Mouse (Mus musculus) brain, embryonic 14.5 days (tissue): ENCODE results near the gene Lhb.

ENCODE experiments used
- CTCF ChIP-seq: fragments of 200-500 bp; IDR thresholded peaks from 2 replicates; pipeline ENCODE4 v1.5.1; 2012; ENCODE audit warnings: inconsistent platforms, mild to moderate bottlenecking, moderate library complexity, borderline replicate concordance; ENCODE audit not compliant: insufficient read depth, insufficient read length; ENCODE audit errors: extremely low read depth
- POLR2A ChIP-seq: fragments of 200-500 bp; IDR thresholded peaks from 2 replicates; pipeline ENCODE4 v1.6.1; 2012; ENCODE audit warnings: mild to moderate bottlenecking, inconsistent platforms, borderline replicate concordance; ENCODE audit not compliant: poor library complexity, insufficient read depth, insufficient read length, severe bottlenecking; ENCODE audit errors: extremely low read depth

DNA sequence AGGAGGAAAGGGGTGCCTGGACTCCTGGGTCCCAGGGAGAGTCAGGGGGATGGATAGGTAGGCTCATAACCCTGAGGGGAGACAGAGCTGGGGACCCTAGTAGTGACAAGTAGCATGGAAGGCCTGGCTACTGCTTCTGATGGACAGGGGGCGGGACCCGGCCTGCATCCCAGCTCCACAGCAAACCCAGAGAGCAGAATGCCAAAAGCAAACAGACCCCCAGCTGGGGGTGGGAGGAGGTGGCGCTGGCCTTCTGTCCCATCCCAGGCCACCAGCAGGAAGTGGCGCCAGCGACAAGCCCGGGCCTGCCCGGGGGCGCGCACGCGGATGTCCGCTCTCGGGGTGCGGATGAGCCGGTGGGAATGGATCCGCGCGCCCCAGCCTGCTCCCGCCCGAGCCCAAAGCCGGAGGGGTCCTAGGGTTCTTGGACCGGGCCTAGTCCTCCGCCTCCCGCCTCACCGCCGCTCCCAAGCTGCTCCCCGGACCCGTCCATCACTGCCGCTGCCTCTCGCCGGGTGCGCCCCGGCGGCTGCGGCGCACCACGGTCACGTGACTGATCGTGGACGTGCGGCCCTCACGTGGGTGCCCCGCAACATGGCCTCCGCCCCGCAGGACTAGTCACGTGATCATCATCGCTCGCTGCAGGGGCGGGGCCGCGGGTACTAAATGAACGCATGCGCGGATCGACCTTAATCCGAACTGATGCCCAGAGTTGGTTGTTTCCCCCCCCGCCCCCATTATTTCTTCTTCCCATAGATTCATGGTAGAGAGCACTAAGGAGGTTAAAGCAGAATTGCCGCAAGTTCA is 45.9 kb downstream of the Lhb start, which contains the start of gene Bax:
- TF ChIP-seq CTCF (no peak), POLR2A (peak; percentile 94)
